In the genomic region with DNA sequence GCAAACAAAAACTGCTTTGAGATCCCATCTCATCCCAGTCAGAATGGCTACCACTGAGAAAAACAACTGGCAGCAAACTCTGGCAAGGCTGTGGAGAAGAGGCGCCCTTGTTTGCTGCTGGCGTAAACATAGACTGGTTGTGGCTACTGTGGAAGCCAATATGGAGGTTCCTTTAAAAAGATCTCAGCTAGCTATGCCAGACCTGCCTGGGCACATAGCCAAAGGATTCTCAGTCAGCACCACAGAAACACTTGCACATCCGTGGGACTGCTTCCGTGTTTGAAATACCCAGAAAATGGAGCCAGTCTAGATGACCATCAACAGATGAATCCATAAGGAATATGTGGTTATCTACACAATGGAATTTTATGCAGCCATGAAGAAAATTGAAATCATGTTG, we compare ENCODE assay signal across 24 mouse cellular contexts. TPM values are rescaled to one million over a fixed set of nuclear protein-coding genes. Genes with fewer than 3 reads are reported as not detected.
DNase-seq lines count a peak whose midpoint lies in the region; ATAC-seq lines count a peak whose summit lies in the region.
"Had no signal": no experiment of that assay in that cellular context is flagged by ENCODE, and none has a peak within 500 bp of the region (broad histone marks: within the 10 kb centered on the region; RNA-seq: fewer than 3 reads in every experiment).

No protein-coding gene starts in this region.

- H3K9ac ChIP-seq in midbrain, embryonic 16.5 days (ENCODE audit: low read depth, low read length) = no peak overlapping the region
- H3K9ac ChIP-seq: forebrain, embryonic 13.5 days; heart, embryonic 13.5 days; limb, embryonic 12.5 days; liver, embryonic 15.5 days had no signal

- no peak overlapping the region for H3K4me3 ChIP-seq in midbrain, embryonic 16.5 days (ENCODE audit: low read depth, low read length)
- H3K4me3 ChIP-seq: forebrain, embryonic 13.5 days; heart, embryonic 13.5 days; limb, embryonic 12.5 days; liver, embryonic 15.5 days; midbrain, embryonic 10.5 days had no signal

- H3K4me2 ChIP-seq in midbrain, embryonic 16.5 days (ENCODE audit: low read length) = no peak overlapping the region
- H3K4me2 ChIP-seq: forebrain, embryonic 13.5 days; heart, embryonic 13.5 days; limb, embryonic 12.5 days; liver, embryonic 15.5 days had no signal

- H3K36me3 ChIP-seq in midbrain, embryonic 16.5 days (ENCODE audit: control insufficient read depth, insufficient read depth, low read length) = no peaks in the 10 kb centered on the region
- H3K36me3 ChIP-seq: heart, embryonic 13.5 days; limb, embryonic 12.5 days; liver, embryonic 15.5 days; midbrain, embryonic 10.5 days had no signal

- ATAC-seq in midbrain, embryonic 16.5 days = no peak
- ATAC-seq: forebrain, embryonic 13.5 days had no signal

- peaks cover 6% of the 10 kb centered on the region for H3K4me1 ChIP-seq in midbrain, embryonic 16.5 days (ENCODE audit: control insufficient read depth, insufficient read depth, low read length)
- H3K4me1 ChIP-seq: liver, embryonic 15.5 days had no signal

- peaks cover 6% of the 10 kb centered on the region for H3K27me3 ChIP-seq in midbrain, embryonic 16.5 days (ENCODE audit: control insufficient read depth, insufficient read depth, low read depth, low read length)

- H3K27ac ChIP-seq in midbrain, embryonic 16.5 days (ENCODE audit: low read length) = no peak overlapping the region
- H3K27ac ChIP-seq: forebrain, embryonic 13.5 days; heart, embryonic 13.5 days; limb, embryonic 12.5 days; liver, embryonic 15.5 days; midbrain, embryonic 10.5 days had no signal

- WGBS in midbrain, embryonic 16.5 days = 81% methylated on average over 4 of the region's 4 CpGs

- peak; percentile 24 for DNase-seq in heart, postnatal 4 days
- DNase-seq in heart, adult 18-20 months = no peak
- peak; percentile 30 for DNase-seq in lung, postnatal 10 days
- DNase-seq in lung, postnatal 25 days (ENCODE audit: low spot score) = no peak
- peak; percentile 35 for DNase-seq in adipocyte (ENCODE audit: low spot score)
- DNase-seq in skeletal muscle tissue, adult 2 months (ENCODE audit: low read depth, low spot score) = peak; percentile 36
- DNase-seq: cerebellum, adult 11 months; embryo, embryonic 11 days; kidney, adult 8-10 months; kidney, postnatal 4 days; lung, postnatal 14 days had no signal

- no peaks in the 10 kb centered on the region for H3K9me3 ChIP-seq in midbrain, embryonic 16.5 days (replicated peaks; ENCODE audit: control insufficient read depth, low read length, poor library complexity, severe bottlenecking)
- H3K9me3 ChIP-seq: forebrain, embryonic 13.5 days; heart, embryonic 13.5 days; limb, embryonic 12.5 days; liver, embryonic 15.5 days; midbrain, embryonic 10.5 days had no signal

RNA-seq across cellular contexts. Expression of gene Mlph, which starts 11.1 kb away (rescaled TPM):
- total RNA-seq in heart, postnatal 4 days (2021) = 1 to 10 TPM; 1.0 TPM
- 1 to 10 TPM; 1.1 to 1.5 TPM for total RNA-seq in heart, adult 18-20 months (2021)
- 0.09 and 0.29 TPM in 2 replicates for polyA plus RNA-seq in midbrain, embryonic 16.5 days (2015; fragmentation: Nextera tagmentation; extraction: Ambion mirVana)
- total RNA-seq: MEL had no signal
- polyA plus RNA-seq: liver, embryonic 15.5 days; neural tube, embryonic 14.5 days had no signal

RNA-seq across cellular contexts. Expression of gene Prlh, which starts 26.9 kb away (rescaled TPM):
- not detected for total RNA-seq in heart, postnatal 4 days (2021)
- not detected for total RNA-seq in heart, adult 18-20 months (2021)
- polyA plus RNA-seq in midbrain, embryonic 16.5 days (2015; fragmentation: Nextera tagmentation; extraction: Ambion mirVana) = not detected in 2 replicates
- total RNA-seq: adrenal gland, adult 18-20 months; gastrocnemius, postnatal 4 days; hematopoietic stem cell, adult 5-6 weeks; MEL had no signal
- polyA plus RNA-seq: forebrain, embryonic 13.5 days; heart, embryonic 13.5 days; limb, embryonic 12.5 days; liver, embryonic 15.5 days; midbrain, embryonic 10.5 days; neural tube, embryonic 14.5 days; spleen, adult 2 months; stomach, embryonic 16.5 days had no signal

RNA-seq across cellular contexts. Expression of gene Rab17, which starts 43.4 kb away (rescaled TPM):
- 1 to 10 TPM; 4.3 to 5.1 TPM for total RNA-seq in heart, postnatal 4 days (2021)
- 1 to 10 TPM; 2.4 to 2.9 TPM for total RNA-seq in heart, adult 18-20 months (2021)
- polyA plus RNA-seq in midbrain, embryonic 16.5 days (2015; fragmentation: Nextera tagmentation; extraction: Ambion mirVana) = 0.17 and 0.19 TPM in 2 replicates
- total RNA-seq: adrenal gland, adult 18-20 months; MEL had no signal
- polyA plus RNA-seq: forebrain, embryonic 13.5 days; midbrain, embryonic 10.5 days had no signal

Comparison
In these comparisons a context has a peak if more than half of its experiments do, and no peak if none do; other contexts are left out.
1. DNase-seq: peak in heart, postnatal 4 days (single experiment), lung, postnatal 10 days (single experiment), adipocyte (single experiment) and skeletal muscle tissue, adult 2 months (single experiment); none in heart, adult 18-20 months (0 of 2) and lung, postnatal 25 days (single experiment).